Mouse (Mus musculus): ENCODE results near the gene Wnt5b.

Gene Wnt5b

GRCm38 (mm10) chr6:119521931-119522391 is 22.2 kb downstream of the Wnt5b start:
- peak; percentile 19 for DNase-seq (ENCODE audit: low read depth, low spot score)

GRCm38 (mm10) chr6:119521482-119521900 is 22.7 kb downstream of the Wnt5b start:
- DNase-seq (ENCODE audit: low read depth, low spot score): peak; percentile 84

- no peak for DNase-seq (ENCODE audit: low read depth, low spot score)
Measured at GRCm38 (mm10) chr6:119520731-119521130, 23.4 kb downstream of the Wnt5b start.

- no peak for DNase-seq (ENCODE audit: low read depth, low spot score)
Measured at GRCm38 (mm10) chr6:119514085-119514484, 30.1 kb downstream of the Wnt5b start.

- no peak for DNase-seq (ENCODE audit: low read depth, low spot score)
Measured at GRCm38 (mm10) chr6:119513452-119513851, 30.7 kb downstream of the Wnt5b start.

- DNase-seq (ENCODE audit: low read depth, low spot score): no peak
Measured at GRCm38 (mm10) chr6:119512701-119513100, 31.4 kb downstream of the Wnt5b start.

- no peak for DNase-seq (ENCODE audit: low read depth, low spot score)
Measured at GRCm38 (mm10) chr6:119509437-119510037, 34.6 kb downstream of the Wnt5b start.

- DNase-seq (ENCODE audit: low read depth, low spot score): no peak
Measured at GRCm38 (mm10) chr6:119508634-119509375, 35.3 kb downstream of the Wnt5b start.

GRCm38 (mm10) chr6:119508221-119508620 is 35.9 kb downstream of the Wnt5b start:
- DNase-seq (ENCODE audit: low read depth, low spot score): no peak

DNA sequence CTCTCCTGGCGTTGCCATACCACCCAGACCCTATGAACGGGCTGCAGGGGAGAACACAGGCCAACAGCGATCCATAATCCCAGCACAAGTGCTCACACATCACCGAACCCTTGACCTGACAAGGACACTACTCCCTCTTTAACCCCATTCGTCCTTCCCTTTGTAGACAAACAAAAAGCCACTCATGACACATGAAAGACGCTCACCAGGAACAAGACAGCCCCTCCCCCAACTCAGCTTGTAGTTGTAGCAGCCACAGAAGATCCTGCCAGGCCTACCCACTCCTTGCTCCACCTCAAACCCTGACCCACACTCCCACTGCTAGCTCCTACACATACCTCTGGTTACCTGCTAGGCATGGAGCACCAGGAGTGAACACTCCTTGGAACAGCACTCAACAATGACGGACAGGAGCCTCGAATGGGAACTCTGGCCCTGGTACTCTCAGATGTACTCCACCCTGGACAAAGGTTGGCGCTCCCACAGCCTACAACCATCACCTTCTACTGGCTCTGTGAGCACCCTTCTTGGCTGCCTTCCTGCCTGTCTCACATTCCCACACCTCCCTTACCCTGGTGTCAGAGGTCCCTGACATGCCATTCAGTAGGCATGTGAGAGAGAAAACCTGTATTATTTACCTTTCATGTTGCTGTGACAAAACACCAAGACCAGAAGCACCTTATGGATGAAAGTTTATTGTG is 38.5 kb downstream of the Wnt5b start:
- no peak for DNase-seq (ENCODE audit: low read depth, low spot score)

- DNase-seq (ENCODE audit: low read depth, low spot score): no peak
Measured at GRCm38 (mm10) chr6:119504756-119505155, 39.4 kb downstream of the Wnt5b start.

DNA sequence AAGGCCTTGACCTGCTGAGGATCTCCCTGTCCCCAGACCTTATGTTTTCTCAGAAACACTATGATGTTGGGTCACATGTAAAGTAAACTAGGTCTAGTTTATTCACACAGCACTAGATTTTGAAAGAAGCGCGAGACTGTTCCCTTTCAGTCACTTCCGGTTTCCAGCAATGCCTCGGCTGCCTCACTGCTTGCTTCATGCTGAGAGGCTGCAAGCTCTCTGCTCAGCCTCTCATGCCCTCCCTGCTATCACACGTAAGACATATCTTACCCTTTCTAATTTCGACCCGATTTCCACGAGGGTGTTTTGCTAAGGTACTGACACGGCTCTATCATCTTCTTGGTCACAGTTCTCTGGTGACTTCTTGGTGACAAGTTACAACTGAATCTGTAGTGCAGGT is 42.1 kb downstream of the Wnt5b start:
- DNase-seq (ENCODE audit: low read depth, low spot score): no peak

- DNase-seq (ENCODE audit: low read depth, low spot score): no peak
Measured at GRCm38 (mm10) chr6:119500086-119500485, 44.1 kb downstream of the Wnt5b start.

GRCm38 (mm10) chr6:119499271-119499670 is 44.9 kb downstream of the Wnt5b start:
- no peak for DNase-seq (ENCODE audit: low read depth, low spot score)

DNA sequence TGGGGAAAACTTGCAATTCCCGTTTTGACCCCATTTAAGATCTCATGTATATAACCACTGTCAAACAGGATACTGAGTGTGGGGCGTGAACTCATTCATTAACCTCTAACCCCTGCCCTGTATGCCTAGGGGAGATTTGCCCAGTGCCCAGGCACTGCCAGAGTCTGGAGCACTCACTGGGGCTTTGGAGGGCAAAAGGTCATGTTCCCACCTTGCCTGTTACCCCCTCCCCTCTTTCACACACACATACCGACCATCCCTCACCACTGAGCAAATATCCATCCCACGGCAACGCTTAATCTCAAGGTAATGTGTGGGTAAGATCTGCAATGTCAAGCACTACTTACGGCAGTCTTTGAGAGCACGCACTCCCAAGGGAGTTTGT is 51.5 kb downstream of the Wnt5b start:
- no peak for DNase-seq (ENCODE audit: low read depth, low spot score)

- DNase-seq (ENCODE audit: low read depth, low spot score): no peak
Measured at GRCm38 (mm10) chr6:119491997-119492629, 52.0 kb downstream of the Wnt5b start.

- DNase-seq (ENCODE audit: low read depth, low spot score): no peak
Measured at GRCm38 (mm10) chr6:119491006-119491405, 53.1 kb downstream of the Wnt5b start.

GRCm38 (mm10) chr6:119490549-119490948 is 53.6 kb downstream of the Wnt5b start:
- no peak for DNase-seq (ENCODE audit: low read depth, low spot score)

DNA sequence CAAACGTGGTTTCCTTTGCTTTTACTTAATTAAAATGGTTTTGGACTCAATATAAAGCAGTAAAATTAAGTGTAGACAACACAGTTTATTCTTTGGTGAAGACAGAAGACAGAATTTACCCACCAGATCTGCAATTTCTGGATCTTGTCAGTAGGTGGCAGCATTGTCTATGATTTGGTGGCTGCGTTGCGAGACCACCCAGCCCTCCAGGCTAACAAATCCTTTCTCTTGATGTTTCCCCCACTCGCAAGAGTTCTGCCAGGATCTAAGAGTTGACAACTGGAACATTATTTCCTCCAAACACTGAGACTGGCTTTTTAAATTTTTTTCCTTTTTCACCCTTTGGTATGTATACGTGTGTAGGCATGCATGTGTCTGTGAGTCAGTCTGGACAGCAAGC is 54.4 kb downstream of the Wnt5b start:
- DNase-seq (ENCODE audit: low read depth, low spot score): no peak

GRCm38 (mm10) chr6:119487619-119488018 is 56.5 kb downstream of the Wnt5b start:
- DNase-seq (ENCODE audit: low read depth, low spot score): no peak

DNA sequence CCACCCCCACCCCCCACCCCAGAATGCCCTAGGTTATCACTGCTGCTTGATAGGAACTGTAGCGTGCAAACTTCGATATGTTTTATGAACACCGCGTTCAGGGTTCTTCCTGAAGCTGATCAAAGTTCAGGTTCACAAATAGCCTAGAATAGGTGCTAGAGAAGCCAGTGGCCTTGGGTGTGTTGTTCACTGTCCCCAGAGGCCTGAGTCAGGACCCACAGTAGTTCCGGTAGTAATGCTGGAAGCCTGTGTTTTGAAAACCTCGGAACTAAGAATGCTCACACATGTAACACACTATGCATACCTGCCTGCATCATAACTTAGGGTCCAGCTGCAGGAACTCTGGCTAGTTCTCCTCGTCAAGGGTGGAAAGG is 57.1 kb downstream of the Wnt5b start:
- DNase-seq (ENCODE audit: low read depth, low spot score): no peak

DNA sequence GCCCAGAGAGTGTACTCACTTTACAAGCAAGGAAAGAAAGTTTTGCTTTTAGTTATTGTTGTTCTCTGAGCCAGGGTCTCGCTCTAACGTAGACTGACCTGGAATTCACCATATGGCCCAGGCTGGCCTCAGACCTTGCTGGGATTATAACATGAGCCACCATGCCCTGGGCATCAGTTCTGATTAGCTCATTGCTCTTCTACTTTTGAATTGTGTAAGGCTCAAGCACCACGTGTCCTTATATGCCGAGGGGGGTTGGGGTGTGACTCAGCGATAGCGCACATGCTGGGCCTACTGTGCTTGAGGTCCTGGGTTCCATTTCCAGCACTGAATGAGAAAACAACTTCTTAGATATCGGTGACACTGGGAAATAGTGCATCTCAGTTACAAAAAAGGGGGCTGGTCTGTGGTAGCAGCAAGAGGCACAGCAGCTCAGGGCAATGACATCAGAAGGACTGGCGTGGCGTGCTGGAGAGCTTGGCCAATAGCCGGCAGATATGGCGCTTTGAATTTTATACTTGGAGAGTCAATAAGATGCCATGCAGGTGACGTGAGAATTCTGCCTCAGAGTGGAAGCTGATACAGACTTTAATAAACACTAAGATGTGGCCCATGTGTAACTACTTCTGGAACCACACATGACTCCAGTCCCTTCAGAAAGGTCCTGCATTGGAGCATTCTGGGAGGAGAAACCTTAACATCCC is 57.6 kb downstream of the Wnt5b start:
- no peak for DNase-seq (ENCODE audit: low read depth, low spot score)

All from telencephalon, adult 2 months (tissue).